Mouse (Mus musculus) gastrocnemius, postnatal 36 days (tissue): ENCODE measurements around the gene Fabp6. TPM values are rescaled to one million over a fixed set of nuclear protein-coding genes. Genes with fewer than 3 reads are reported as not detected.

Experiments used
- DNase-seq, 2 experiments: peaks; one replicate each; pipeline ENCODE4 v3.0.0; 2022
- intact Hi-C: fragments of 180-260 bp; cut with DNase I; formaldehyde crosslinking; loops from one replicate; pipeline ENCODE4 v1.15.1; 2025
- total RNA-seq, 2 experiments: library from RNA; stranded (reverse); gene quantifications; 2 replicates each; pipeline ENCODE4 v1.2.3; 2021

Fabp6 gene
- total RNA-seq, 2 experiments from 2014 or later = not detected

DNA sequence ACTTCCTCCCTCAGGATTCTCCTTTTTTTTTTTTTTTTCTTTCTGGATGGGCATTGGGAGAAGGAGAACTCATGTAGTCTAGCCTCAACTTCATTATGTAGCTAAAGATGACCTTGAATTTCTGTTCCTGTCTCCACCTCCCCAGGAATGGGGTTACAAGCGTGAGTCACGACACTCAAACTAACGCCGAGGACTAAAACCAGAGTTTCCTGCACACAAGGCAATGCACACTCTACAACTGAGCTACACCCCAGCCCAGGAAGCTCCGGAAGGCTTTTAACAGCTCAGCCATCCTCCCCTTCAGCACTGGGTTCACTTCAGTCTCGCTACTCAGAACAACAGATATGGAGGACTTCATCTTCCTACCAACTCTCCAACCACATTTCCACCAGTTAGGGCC is 3.6 kb upstream of the Fabp6 start:
- DNase-seq = no peak
- intact Hi-C loops = no loop called here

DNA sequence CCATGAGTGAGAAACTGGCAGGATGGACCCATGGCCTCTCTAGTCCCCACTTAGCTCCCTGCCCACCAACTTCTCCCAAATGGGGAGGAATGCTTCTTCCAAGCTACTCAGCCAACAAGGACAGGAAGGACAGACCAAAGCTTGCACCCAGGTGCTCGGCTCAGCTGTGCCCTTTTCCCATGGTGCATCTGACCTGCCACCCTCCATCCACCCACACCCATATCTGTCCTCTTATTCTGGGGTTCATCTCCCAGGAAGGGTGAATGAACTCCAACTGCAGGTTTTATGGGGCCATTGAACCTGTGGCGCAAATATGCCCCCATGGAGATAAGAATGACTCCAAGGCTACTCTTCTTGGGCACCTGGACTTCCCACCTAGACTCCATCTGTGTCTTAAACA is 2.9 kb upstream of the Fabp6 start:
- no peak for DNase-seq
- intact Hi-C loops = no loop called here

GRCm38 (mm10) chr11:43589530-43590072 is 11.7 kb downstream of the Fabp6 start:
- intact Hi-C loops = loop anchor here (5.0 kb wide), 1 partner anchor 97 kb away; no protein-coding TSS in a partner anchor
- DNase-seq = no peak

- intact Hi-C loops = loop anchor here (5.0 kb wide), 1 partner anchor 94 kb away; no protein-coding TSS in a partner anchor
- peak in 1 of 2 experiments; percentile 57 for DNase-seq
Measured at GRCm38 (mm10) chr11:43586324-43587090, 14.8 kb downstream of the Fabp6 start, which contains the start of gene 4933415A04Rik. 4933415A04Rik (plus strand) TSS chr11:43587040.

DNA sequence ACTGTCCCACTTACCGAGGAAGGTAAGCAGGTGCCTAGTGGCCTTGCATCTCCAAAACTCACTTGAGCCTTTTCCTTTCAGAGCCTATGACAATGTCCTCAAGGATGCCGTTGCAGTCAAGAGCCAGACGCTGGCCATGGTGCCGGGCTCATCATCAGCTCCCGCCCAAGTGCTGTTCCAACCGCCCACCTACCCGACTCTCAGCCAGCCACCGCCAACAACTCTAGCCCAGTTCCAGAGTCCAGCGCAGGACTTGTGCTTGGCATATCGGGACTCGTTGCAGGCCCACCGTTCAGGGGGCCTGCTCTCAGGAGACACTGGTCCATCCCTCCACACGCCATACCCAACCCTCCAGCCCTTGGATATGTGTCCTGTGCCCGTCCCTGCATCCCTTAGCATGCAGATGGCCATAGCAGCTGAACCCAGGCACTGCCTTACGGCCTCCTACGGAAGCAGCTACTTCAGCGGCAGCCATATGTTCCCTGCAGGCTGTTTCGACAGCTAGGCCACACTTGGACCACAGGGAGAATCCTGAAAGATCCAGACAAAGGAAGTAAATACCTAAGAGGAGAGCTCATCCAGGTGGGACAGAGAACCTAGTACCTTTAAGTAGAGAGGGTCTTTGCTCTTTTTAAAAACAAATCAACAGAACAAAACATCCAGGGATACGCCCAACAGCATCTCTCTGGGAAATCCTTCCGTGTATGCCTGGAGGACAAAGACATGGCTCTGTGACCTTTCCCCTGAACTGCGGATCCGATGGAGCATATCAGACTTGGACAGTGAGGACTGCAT is 15.9 kb downstream of the Fabp6 start:
- no peak for DNase-seq
- intact Hi-C loops = loop anchor here (5.0 kb wide), 1 partner anchor 93 kb away; no protein-coding TSS in a partner anchor

GRCm38 (mm10) chr11:43577713-43578478 is 23.4 kb downstream of the Fabp6 start:
- no peak for DNase-seq
- intact Hi-C loops = no loop called here

GRCm38 (mm10) chr11:43575376-43576151 is 25.8 kb downstream of the Fabp6 start:
- DNase-seq = no peak
- intact Hi-C loops = no loop called here

GRCm38 (mm10) chr11:43575061-43575375 is 26.3 kb downstream of the Fabp6 start:
- intact Hi-C loops = no loop called here
- DNase-seq = no peak

DNA sequence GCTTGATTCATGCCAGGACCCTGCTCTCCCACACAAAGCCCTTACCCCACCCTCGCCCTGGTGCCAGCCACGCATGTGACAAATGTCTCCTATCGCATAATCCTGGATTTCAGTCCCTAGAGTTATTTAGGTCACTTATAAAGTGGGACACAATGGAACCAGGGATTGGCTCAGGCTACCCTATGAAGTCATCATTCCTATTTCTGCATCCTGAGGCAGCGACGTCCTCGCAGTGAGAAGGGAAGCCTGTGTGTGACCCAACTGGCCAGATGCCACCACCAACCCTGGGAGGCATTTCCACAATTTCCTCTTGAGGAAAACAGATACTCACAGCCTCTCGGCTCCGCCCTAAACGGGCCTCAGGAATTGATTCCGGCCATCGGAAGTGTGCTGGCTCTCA is 31.7 kb downstream of the Fabp6 start:
- peak; percentile 31 to 45 for DNase-seq
- intact Hi-C loops = no loop called here

DNA sequence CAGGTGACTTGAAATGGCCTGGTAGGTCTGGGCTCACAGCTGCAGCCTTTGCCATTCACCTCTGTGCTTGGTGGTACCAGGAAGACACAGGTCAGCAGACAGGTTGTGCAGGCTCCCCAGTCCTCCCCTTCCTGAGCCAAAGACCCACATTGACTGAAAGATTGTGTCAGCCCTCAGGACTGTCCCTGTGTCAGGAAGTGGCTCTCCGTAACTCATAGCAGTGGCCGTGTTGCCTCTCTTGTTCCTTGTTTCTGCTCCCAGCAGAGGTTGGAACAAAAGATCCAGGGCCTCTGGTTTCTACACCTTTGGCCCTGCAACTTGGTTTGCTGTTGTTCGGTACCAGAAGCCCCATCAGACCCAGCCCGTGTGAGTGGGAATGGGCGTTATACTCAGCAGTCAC is 32.2 kb downstream of the Fabp6 start:
- intact Hi-C loops = no loop called here
- no peak for DNase-seq

DNA sequence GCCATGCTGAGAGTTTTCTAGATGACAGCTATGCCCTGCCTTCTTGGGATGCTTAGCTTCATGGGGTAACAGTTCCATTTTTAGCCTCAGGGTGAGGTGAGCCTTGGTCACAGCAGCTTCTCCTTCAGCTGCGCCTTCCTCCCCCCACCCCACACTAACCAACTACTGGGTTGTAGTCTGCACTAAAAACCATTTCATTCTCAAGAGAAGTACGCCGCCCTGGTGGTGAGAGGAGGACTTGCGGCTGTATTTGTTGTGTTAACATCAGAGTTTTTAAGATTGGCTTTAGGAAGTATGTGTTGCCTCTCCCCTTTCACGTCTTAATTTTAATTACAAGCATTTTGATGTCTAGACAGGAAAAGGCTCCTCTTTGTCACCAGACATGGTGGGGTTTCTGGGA is 33.1 kb downstream of the Fabp6 start:
- DNase-seq = no peak
- intact Hi-C loops = no loop called here

DNA sequence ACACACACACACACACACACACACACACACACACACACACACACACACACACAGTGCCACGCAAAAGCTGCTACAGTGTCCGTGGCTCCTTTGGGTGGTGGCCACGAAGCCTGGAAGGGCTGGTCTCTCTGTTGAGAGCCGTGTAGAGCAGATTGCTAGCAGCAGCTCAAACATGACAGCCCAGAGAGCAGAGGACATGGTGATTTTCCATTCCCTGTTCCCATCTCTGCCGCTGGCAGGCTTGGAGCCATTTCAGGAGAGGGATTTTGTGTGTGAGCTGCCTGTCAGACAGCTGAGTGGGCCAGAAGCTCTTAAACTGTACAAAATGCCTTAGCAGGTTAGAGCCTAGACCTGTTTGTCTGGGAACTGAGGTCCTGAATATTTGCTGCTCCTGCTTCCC is 34.6 kb downstream of the Fabp6 start:
- intact Hi-C loops = no loop called here

DNA sequence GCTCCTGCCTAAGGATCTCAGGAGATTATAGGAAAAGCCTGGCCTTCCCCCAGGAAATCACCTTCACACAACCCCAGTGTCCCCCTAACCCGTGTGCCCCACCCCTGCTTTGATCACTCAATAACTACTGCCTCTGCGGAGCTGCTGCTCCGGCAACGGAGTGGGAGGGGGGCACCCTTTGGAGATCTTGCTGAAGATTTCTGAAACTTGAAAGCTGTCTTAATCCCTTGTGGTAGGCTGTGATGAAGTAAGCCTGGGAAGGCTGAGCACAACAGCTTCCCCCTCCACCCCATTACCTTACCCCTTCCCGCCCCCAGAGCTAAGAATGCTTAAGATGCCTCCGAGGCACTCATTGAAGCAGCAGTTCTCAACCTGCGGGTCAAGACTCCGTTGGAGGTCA is 35.5 kb downstream of the Fabp6 start:
- intact Hi-C loops = no loop called here
- no peak for DNase-seq

More for the DNA sequence above, 34.6 kb downstream of the Fabp6 start:
- DNase-seq = no peak

- intact Hi-C loops = no loop called here
- DNase-seq = no peak
Measured at GRCm38 (mm10) chr11:43565414-43565813, 35.9 kb downstream of the Fabp6 start.

- intact Hi-C loops = no loop called here
- no peak for DNase-seq
Measured at GRCm38 (mm10) chr11:43563654-43564244, 37.6 kb downstream of the Fabp6 start.

DNA sequence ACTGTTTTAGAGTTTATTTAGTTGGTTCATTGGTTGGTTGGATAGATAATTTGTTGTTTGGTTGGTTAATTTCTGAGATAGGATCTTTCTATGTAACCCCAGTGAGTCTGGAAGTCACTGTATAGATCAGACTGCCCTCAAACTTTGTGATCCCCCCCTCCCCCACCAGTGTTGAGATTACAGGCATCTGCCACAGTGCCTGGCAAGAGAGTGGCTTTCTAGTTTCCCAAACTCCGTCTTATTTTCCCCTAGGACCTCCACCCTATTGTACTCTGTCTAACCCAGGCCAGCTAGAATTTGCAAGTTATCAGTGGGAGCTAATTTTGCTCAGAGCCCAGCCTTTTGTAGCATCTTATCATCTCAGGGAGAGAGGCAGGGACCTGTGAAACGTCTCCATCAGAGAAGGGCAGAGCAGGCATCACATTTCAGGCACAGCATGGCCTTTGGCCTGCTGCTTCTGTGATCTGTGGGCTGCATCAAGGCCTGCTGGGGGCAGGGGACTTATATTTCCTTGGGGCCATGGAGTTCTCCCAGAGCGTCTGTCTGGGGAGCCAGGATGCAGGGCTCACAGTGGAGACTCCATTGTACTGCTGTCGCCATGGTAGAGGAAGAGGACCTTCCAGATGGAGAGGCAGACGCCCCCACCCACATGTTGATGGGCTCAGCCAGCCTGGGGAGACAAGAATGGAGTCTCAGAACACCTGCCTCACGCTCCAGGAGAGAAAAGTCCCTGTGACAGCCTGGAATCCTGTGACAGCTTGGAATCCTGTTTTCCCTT is 41.6 kb downstream of the Fabp6 start:
- intact Hi-C loops = no loop called here
- DNase-seq = no peak

DNA sequence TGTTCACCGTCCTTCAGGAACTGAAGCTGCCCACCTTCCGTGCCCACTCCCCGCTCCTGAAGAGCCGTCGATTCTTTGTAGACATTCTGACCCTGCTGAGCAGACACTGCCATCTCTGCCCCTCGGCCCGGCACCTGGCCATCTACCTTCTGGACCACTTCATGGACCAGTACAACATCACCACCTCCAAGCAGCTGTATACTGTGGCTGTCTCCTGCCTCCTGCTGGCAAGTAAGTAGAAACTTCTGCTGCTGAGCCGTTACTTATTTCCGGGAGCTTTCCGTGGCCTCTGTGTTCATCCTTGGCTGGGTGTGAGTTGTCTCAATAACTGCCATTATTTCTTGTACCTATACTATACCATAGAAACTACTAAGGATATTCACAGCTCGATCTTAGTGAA is 44.8 kb downstream of the Fabp6 start:
- no peak for DNase-seq
- intact Hi-C loops = no loop called here

DNA sequence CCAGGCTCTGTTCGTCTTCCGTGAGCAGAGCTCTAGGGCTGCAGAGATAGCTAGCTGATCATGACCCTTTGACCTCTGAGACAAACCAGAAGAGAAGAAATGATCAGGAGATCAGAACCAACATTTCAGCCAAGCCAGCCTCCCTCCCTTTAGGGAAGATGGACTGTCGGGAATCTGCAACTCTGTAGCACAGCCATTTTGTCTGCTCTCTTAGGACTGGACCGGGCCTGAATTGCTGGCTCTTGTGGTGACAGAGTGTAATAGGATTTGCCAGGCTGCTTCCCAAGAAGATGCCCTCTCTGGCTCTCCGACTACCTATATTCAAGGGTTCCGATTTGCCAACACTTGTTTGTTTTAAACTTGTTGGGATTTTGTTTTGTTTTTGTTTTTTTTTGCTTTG is 48.7 kb downstream of the Fabp6 start:
- intact Hi-C loops = no loop called here
- DNase-seq = no peak

DNA sequence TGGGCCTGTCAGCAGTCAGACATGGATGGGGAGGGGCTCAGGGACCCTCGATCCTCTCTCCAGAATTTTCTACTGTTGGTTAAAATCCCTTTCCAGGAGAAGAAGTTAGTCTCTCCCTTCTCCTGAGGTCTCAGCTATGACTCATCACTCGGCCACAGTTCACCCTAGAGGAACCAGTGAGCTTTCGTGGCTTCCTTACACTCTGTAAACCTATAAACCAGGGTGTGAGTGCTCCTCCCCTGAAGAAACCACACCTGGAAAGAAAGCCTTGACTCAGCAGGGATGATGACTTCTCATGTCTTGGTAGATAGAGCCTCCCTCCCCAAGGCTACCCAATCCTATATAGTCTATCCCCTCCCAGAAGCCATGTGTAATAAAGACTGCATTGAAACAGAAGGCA is 49.6 kb downstream of the Fabp6 start:
- intact Hi-C loops = no loop called here
- DNase-seq = no peak
